Mouse (Mus musculus) thymus, adult 2 months (tissue): ENCODE results near the gene Arhgef28.

Experiments
- CTCF ChIP-seq: fragments of 200-500 bp; IDR thresholded peaks from 2 replicates; pipeline ENCODE4 v1.5.1; 2012; ENCODE audit warnings: mild to moderate bottlenecking, control low read depth, low read length, moderate library complexity, borderline replicate concordance; ENCODE audit not compliant: control insufficient read depth, poor library complexity, insufficient read depth; ENCODE audit errors: extremely low read depth
- POLR2A ChIP-seq: fragments of 200-500 bp; IDR thresholded peaks from 2 replicates; pipeline ENCODE4 v1.6.1; 2012; ENCODE audit warnings: mild to moderate bottlenecking, low read length, control low read depth, moderate library complexity; ENCODE audit not compliant: control insufficient read depth, poor library complexity, insufficient read depth; ENCODE audit errors: extremely low read depth

DNA sequence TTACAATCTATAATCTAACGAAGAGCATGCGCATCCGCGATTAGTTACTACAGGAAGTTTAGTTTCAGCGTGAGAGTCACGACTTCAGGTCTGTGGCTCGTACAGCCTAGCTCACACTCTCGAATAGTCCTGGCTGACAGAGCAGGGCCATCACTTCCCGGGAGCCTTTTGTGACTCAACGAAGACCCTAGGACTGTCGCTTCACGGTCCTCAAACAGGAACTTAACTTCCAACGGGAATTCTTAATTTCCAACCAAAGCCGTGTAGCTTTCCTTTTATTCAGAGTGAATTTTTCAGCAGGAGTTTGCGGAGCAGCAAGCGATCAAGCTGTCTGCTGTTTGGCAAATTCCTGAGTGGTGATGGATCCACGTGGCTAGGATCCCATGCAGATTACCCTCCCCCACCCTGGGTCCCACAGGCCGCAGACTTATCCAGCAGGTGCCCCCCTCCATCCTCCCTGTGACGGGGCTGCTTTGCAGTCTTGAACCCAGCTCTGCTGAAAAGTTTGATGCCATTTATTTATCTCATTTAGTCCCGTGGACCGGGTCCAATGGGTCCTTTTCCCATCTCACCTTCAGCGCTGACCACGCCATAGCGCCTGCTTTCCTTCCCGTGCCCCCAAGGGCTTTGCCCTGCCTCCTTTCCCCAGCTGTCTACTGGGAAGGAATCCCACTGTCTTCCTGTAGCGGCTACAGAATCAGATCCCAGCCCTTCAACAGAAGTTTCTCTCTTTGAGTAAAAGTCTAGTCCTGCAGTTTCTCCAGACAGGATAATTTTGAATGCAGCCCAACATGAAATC lies 180.3 kb downstream of the Arhgef28 start:
- TF ChIP-seq CTCF (no peak), POLR2A (no peak)
